Mouse (Mus musculus) CD4-positive, CD25-positive, alpha-beta regulatory T cell, adult 4 months (primary cell): ENCODE measurements around the gene Cacng8. TPM values are rescaled to one million over a fixed set of nuclear protein-coding genes. Genes with fewer than 3 reads are reported as not detected.
A peak's percentile ranks its signal among the peaks of the same experiment; 100 is the strongest.

Experiments
- ATAC-seq: one replicate; pipeline ENCODE4 v1.8.0; 2017
- polyA plus RNA-seq, 2 experiments: library from polyadenylated mRNA; unstranded; fragments of 100-300 nt; shearing (Covaris generic); gene quantifications; one replicate each; pipeline ENCODE4 v1.2.1; 2017

Gene Cacng8
- polyA plus RNA-seq, 2 experiments from 2014 or later, result not detected

GRCm38 (mm10) chr7:3439984-3440383 lies 49.5 kb downstream of the Cacng8 start:
- ATAC-seq, result no peak

- no peak for ATAC-seq
Measured at GRCm38 (mm10) chr7:3440526-3440925, 50.0 kb downstream of the Cacng8 start.

DNA sequence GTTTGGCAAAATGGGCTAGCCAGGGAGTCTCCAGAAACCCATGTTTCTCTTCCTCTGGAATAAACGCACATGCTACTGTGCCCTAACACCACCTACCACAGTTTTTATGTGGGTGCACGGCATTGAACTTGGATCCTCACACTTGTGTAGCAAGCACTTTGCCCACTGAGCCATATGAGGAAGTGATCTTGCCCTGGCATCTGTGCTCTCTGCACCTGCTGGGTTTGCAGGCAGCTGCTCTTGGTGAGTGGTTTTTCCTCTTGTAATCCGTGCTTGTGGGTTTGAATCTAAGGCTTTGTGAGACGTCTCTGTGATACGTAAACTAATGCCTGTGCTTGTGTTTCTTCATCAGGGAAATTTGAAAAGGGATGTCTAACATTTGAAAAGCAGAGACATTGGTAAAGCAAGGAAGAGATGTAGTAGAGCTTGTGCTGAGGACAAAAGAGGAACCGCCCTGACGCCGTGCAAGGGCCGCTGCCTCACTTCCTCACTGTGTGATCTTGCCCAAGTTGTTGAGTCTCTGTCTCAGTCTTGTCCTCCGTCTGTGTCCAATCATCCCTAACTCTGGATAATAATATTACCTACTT lies 52.1 kb downstream of the Cacng8 start:
- ATAC-seq, result no peak

DNA sequence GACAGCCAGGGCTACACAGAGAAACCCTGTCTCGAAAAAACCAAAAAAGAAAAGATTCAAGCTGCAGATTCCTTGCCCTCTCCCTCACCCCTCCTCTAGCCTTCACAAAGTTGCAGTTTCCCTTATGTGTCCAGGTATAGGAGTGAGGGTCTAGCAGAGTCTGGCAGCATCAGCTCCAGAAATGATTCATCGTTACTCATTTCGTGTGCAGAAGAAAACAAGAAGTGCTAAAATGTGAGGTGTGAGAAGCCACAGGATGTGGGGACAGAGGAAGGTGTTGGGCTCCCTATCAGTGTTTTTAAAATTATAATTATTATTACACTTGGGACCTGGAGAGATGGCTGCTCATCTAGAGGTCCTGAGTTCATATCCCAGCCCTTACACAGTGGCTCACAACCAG lies 54.2 kb downstream of the Cacng8 start:
- peak; percentile 53 for ATAC-seq

DNA sequence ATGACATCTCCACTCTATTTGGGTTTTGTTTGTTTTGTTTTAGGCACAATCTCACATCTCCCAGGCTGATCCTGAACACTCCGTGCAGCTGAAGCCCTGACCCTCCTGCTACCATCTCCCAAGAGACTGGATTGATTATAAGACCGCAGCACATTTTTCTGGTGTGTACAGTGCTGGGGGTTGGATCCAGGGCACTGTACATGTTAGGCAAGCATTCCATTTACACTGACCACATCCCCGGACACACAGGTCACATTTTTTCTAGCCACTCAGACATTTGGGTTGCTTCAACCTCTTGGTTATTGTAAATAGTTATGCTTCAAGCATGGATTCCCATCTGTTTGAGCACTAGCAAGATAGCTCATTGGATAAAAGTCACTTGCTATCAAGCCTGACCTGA lies 56.1 kb downstream of the Cacng8 start:
- no peak for ATAC-seq

- ATAC-seq, result no peak
Measured at GRCm38 (mm10) chr7:3447026-3447425, 56.5 kb downstream of the Cacng8 start.

- ATAC-seq, result no peak
Measured at GRCm38 (mm10) chr7:3448737-3449454, 58.4 kb downstream of the Cacng8 start.

GRCm38 (mm10) chr7:3450671-3451070 lies 60.2 kb downstream of the Cacng8 start:
- ATAC-seq, result no peak

- ATAC-seq, result peak; percentile 45
Measured at GRCm38 (mm10) chr7:3451161-3451560, 60.7 kb downstream of the Cacng8 start.

DNA sequence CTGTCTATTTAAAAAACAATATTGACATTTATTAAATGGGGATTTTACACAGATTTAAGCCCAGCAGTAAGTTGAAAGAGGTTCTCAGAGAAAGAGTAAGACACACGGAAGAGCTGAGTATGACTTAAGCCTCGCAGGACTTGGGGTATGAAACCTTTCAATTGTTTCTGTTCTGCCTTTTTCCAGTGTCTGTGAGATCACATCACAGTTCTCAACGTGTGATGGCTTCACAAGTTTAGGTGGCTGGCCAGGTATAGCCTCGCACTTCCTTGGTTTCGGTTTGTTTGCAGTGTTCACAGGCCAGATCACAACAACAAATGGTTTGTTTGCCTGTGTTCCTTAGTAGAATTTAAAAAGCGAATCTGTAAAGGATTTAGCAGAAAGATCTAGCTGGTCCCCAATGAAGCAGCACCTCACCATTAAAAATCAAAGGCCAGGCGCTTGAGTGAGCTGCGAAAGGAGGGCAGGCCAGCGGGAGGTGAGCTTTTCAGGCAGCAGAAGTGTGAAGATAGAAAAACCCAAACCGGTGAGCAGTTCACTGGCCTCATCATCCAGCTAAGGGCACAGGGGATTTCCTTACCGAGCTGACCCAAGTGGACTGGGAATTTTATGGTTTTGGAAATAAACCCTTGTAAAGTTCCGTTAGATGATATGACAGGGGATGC lies 62.5 kb downstream of the Cacng8 start:
- ATAC-seq, result no peak

GRCm38 (mm10) chr7:3453486-3454183 lies 63.2 kb downstream of the Cacng8 start:
- ATAC-seq, result no peak

DNA sequence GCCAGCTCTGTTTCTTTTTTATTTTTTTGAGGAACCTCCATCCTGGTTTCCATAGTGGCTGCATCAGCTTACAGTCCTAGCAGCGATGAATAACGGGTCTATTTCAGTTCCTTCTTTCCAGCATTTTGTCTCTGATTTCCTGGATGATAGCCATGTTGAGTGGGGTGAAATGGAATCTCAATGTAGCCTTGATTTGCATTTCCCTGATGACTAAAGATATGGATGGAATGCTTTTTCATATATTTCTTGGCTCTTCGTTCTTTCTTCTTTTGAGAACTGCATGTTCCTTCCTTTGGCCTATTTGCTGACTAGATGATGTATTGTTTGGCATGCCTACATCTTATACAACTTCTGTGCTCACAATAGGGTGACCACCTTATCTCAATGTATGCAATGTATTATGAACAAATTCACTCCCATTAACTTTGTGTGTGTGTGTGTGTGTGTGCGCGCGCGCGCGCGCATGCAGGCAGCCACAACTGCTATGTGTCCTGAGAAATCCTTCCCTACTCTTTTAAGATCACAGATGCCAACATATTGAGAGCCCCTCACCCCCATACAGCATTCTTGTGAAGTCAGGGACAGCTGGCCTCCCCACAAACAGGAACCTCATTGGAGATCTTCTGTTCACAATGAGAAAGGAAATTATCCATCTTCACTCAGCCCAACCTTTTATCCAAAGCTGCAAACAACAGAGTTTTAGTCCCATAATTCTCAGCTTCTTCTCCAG lies 66.8 kb downstream of the Cacng8 start:
- no peak for ATAC-seq

- no peak for ATAC-seq
Measured at GRCm38 (mm10) chr7:3457841-3458217, 67.3 kb downstream of the Cacng8 start.

DNA sequence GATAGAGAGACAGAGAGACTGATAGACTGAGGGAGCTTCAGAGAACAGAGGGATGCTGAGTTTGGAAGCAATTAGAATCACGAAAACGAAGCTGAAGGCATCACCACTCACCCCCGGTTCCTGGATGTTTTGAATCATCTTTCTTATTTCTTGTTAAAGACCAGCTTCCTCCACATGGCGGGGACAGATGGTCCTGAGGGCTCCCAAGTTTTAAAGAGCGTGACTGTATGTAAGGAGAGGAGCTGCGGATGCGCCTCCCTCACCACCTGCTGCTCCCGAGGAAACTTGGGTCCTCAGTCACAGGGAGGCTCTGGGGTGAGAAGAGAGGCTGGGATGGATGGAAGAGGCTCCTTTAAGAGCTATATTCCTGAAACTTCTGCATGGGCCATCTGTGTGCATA lies 69.8 kb downstream of the Cacng8 start:
- ATAC-seq, result no peak

- ATAC-seq, result no peak
Measured at GRCm38 (mm10) chr7:3463306-3463705, 72.8 kb downstream of the Cacng8 start.

Other genes with a start within 250 kb of the Cacng8 start
- not detected for gene AU018091, start 221.5 kb upstream of the Cacng8 start, polyA plus RNA-seq
- not detected for gene Nlrp12, start 140.9 kb upstream of the Cacng8 start, polyA plus RNA-seq
- gene Myadm, start 101.6 kb upstream of the Cacng8 start, polyA plus RNA-seq, result 1 to 10 TPM; 7.5 to 7.8 TPM
- gene Prkcg, start 101.5 kb upstream of the Cacng8 start, polyA plus RNA-seq, result not detected
- not detected for gene Cacng7, start 57.7 kb upstream of the Cacng8 start, polyA plus RNA-seq
- not detected for gene Cacng6, start 33.5 kb downstream of the Cacng8 start, polyA plus RNA-seq
- not detected for gene Tarm1, start 111.9 kb downstream of the Cacng8 start, polyA plus RNA-seq
- under 1 TPM in 1 of 2 experiments, not detected in 1; 0.24 TPM for gene Oscar, start 225.5 kb downstream of the Cacng8 start, polyA plus RNA-seq
- 100 to 1,000 TPM; 538 to 754 TPM for gene Ndufa3, start 226.7 kb downstream of the Cacng8 start, polyA plus RNA-seq
- 10 to 100 TPM; 16.0 to 21.3 TPM for gene Tfpt, start 239.2 kb downstream of the Cacng8 start, polyA plus RNA-seq
- gene Prpf31, start 239.3 kb downstream of the Cacng8 start, polyA plus RNA-seq, result 100 to 1,000 TPM in 1 of 2 experiments, 10 to 100 TPM in 1; 95.1 to 114 TPM